Mouse (Mus musculus) macrophage (primary cell): ENCODE data around the gene Nxpe4. TPM values are rescaled to one million over a fixed set of nuclear protein-coding genes. Genes with fewer than 3 reads are reported as not detected.
"Not testable (repeated sequence)": the region's sequence is repeated elsewhere in the genome, so short reads cannot be mapped to it uniquely, and the experiment has no call there.

Experiments
- H3K27ac ChIP-seq: fragments of 350-480 bp; formaldehyde crosslinking; 2 replicates; pipeline ENCODE4 v1.9.0; 2021
- H3K36me3 ChIP-seq: fragments of 350-480 bp; formaldehyde crosslinking; 2 replicates; pipeline ENCODE4 v1.9.0; 2021; ENCODE audit errors: inconsistent target
- H3K4me3 ChIP-seq: fragments of 350-480 bp; formaldehyde crosslinking; 2 replicates; pipeline ENCODE4 v1.9.0; 2021; ENCODE audit errors: inconsistent target
- H3K79me2 ChIP-seq: fragments of 350-480 bp; formaldehyde crosslinking; 2 replicates; pipeline ENCODE4 v1.9.0; 2021; ENCODE audit errors: inconsistent target
- WGBS: methylation state at CpG from one replicate; pipeline ENCODE4 v1.1.7; 2026; ENCODE audit warnings: inconsistent platforms; ENCODE audit not compliant: missing documents; 5-methylcytosine and 5-hydroxymethylcytosine counted together
- polyA plus RNA-seq: library from polyadenylated mRNA; stranded (reverse); fragments of 250-400 nt; gene quantifications from 3 replicates; pipeline ENCODE4 v1.2.4, GENCODE M21; 2018; ENCODE audit warnings: inconsistent platforms
- total RNA-seq, 78 experiments: library from RNA; depleted of rRNA; stranded (reverse); fragments of 250-400 nt; gene quantifications; 1 replicate in 9 of 78; 2 replicates in 24 of 78; 3 replicates in 43 of 78; 4 replicates in 2 of 78; pipeline ENCODE4 v1.2.4; 2018; ENCODE audit warnings: inconsistent platforms in 56 of 78

Gene Nxpe4
- total RNA-seq (2018; cell fraction: chromatin; rRNA removed): 1 to 10 TPM in 16 of 26 experiments, under 1 TPM in 9, not detected in 1; 0.47 to 3.7 (median 1.7) TPM
- total RNA-seq (2018; cell fraction: cytosol; rRNA removed): 1 to 10 TPM in 23 of 26 experiments, under 1 TPM in 3; 0.76 to 4.0 (median 1.7) TPM
- total RNA-seq (2018; cell fraction: nucleus; rRNA removed): 1 to 10 TPM in 24 of 26 experiments, under 1 TPM in 2; 0.38 to 8.3 (median 3.2) TPM
- polyA plus RNA-seq: 0.57 to 3.1 TPM (median 1.6 TPM) in 3 replicates

DNA sequence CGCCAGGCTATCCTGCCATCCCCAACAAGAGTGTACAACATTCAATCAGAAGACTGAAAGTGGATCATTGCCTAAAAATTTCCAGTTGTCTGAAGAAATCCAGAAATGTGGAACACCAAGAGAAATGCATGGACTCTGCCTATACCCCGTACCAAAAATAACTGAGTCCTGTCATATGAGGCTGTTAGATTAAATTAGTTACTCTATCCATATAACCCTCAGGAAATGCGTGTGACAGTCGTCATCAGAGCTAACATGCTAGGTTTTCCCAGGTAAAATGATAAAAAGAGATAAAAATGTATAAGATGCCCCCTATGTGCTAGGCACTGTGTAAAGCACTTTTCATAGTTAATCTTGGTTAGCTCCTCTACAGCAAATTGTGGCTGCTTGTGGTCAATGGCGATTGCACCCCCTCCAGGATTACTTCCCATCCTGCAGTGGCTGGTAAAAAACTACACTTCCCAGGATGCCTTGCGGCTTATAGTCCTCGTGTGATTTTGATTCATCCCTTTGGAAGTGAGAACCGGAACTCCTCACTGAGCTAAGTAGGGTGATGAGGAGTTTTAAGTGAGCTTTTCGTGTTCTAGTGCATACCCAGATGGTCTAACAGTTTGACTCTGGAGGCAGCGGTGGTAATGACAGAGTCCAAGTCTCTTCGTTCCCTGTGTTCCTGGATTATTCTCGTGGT is at the start of gene Nxpe4:
TSS of gene Nxpe4 (plus strand) at position 519 of the 688 bp plus-strand sequence.
- H3K79me2 ChIP-seq: no peaks in the 10 kb centered on the region
- H3K36me3 ChIP-seq: no peaks in the 10 kb centered on the region
- peak within 1 kb of the TSS; percentile 24 for H3K4me3 ChIP-seq
- H3K27ac ChIP-seq: no peak within 1 kb of the TSS
- 36% methylated on average over 12 of the region's 12 CpGs for WGBS

DNA sequence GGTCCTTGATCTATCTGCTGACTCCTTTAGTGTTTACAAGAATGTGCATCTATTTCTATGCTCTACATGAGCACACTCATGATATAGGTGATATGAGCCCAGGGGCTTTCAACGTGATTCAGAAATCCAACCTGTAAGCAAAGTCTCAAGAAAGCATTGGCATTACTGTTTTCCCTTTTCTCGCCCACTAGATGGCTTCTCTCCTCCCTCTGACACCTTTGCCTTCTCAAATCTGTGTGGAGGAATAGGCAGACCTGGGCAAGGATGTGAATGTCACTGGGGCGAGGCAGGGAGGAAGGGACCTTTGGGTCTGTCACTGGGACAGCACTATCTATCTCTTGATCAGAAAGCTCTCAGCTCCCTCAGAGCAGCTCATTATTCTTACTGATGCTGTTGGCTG is 35.0 kb upstream of the Nxpe4 start:
- Histone ChIP-seq H3K79me2 (no peaks in the 10 kb centered on the region), H3K27ac (no peak overlapping the region), H3K36me3 (no peaks in the 10 kb centered on the region), H3K4me3 (no peak overlapping the region)
- WGBS: 36% methylated on average over 3 of the region's 3 CpGs

DNA sequence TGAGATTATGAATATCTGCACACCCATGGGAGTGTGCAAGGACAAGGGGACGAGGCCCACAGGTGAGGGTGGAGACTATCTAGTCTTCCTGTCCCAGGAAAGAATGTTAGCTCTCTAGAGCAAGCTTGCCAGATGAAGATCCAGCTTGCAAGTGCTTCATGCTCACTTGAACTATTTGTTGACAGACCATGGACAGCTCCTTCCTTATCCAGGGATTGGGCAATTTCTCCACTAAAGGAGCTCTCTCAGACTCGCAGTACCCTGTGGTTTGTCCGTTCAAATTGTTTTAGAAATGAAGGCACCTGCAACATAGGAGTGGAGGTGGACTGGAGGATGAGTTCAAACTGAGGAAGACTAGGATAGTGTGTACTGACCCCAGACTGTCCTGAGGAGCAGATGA is 24.3 kb upstream of the Nxpe4 start:
- H3K36me3 ChIP-seq: no peaks in the 10 kb centered on the region
- 20% methylated on average over 3 of the region's 3 CpGs for WGBS
- H3K4me3 ChIP-seq: no peak overlapping the region
- H3K79me2 ChIP-seq: no peaks in the 10 kb centered on the region
- H3K27ac ChIP-seq: no peak overlapping the region

DNA sequence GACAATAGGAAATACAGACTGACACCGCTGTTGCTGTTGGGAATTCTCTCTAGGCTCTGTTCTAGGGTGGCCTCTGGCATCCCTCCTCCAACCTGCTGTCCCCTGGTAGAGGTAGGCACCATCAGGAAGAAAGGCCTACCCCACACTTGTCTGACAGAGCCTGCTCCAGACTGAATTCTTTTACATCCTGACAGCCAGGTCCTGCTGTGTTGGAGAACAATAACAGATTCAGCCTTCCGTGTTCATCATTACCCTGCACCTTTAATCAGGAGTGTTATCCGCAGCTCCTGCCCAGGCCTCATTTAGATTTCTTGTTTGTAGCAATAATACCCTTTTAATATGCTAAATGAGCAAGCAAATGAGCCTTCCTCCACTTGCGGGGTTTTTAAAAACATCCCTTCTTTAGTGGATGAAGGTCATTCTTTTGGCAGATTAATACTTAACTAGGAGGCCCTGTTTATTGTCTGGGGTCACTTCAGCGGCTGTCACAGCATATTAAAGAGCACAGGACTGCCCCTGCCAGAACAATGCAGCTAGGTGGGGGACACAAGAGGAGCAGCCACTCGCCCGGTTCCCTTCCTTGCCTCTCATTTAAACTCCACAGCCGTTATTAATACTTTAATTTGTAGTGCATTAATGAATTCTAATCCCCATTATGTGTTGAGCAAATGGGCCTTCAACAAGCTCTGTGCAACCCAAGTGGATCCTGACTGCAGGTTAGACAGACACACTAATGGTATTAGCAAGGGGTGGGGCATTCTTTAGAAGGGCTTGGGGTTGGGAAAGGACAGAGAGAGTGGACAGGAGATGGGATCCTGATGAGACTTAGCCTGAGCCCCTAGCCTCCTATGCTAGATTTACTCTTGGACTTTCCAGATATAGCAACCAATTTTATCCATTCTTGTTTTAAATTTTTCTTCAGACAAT is 21.1 kb upstream of the Nxpe4 start:
- 62% methylated on average over 8 of the region's 8 CpGs for WGBS
- Histone ChIP-seq H3K36me3 (no peaks in the 10 kb centered on the region), H3K27ac (no peak overlapping the region)

DNA sequence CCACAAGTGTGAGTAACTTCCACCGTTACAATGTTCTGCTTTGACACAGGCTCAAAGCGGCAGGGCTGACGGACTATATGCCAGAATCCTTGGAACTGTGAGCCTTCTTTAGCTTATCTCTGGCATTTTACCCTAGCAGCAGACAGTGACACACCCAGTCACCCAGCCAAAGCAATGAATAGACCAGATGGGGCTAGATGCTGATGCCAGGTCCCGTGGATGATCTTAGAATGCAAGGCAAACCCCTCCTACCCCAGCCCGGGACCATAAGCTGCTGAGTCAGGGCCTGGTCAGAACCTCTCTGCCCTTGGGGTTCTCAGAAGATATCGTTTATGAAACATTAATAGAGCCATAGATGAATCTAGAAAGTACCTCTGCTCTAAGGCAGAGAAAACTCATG is 19.2 kb upstream of the Nxpe4 start:
- WGBS: 82% methylated on average over 6 of the region's 6 CpGs

More for the DNA sequence above, 21.1 kb upstream of the Nxpe4 start:
- H3K79me2 ChIP-seq: no peaks in the 10 kb centered on the region
- H3K4me3 ChIP-seq: no peak overlapping the region

DNA sequence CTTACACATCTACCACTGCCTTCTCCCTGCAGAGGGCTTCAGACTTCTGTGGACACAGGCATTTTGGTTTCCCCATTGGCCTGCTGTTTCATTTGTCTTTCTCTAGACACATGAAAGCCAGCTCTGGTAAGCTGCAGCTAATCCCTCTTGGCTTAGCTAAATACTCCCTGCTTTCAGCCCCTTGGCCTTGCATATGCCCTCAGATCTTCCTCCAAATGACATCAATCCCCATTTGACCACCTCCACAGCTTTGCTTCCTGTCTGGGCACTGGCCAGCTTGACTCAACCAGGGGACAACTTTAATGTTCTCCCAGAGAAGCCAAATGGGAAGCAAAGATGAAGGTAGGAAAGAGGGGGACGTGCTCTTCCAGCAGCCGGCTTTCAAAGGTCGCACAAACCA is 15.1 kb upstream of the Nxpe4 start:
- Histone ChIP-seq H3K36me3 (no peaks in the 10 kb centered on the region), H3K27ac (no peak overlapping the region), H3K4me3 (no peak overlapping the region), H3K79me2 (no peaks in the 10 kb centered on the region)
- WGBS: 84% methylated on average over 3 of the region's 3 CpGs

More for the DNA sequence above, 19.2 kb upstream of the Nxpe4 start:
- Histone ChIP-seq H3K79me2 (no peaks in the 10 kb centered on the region), H3K4me3 (no peak overlapping the region), H3K27ac (no peak overlapping the region), H3K36me3 (no peaks in the 10 kb centered on the region)

DNA sequence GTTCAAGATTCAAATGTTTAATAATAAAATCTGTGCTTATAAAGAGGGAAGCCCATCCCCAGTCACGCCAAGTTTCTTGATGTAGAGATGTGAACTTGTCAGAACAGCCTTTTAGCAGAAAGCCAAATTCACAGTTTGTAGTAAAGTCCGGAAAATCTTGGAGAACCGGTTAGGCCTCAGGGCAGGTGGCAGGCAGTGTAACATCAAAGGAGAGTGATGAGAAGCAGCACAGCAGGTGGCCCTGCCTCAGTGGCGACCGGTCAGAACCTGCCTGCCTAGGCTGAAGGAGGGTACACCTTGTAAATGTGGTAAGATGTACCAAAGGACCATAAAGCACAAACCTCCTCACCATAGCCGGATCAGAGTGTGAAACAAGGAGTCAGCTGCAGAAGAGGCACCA is 4.7 kb downstream of the Nxpe4 start:
- not testable (repeated sequence) for H3K79me2 ChIP-seq

DNA sequence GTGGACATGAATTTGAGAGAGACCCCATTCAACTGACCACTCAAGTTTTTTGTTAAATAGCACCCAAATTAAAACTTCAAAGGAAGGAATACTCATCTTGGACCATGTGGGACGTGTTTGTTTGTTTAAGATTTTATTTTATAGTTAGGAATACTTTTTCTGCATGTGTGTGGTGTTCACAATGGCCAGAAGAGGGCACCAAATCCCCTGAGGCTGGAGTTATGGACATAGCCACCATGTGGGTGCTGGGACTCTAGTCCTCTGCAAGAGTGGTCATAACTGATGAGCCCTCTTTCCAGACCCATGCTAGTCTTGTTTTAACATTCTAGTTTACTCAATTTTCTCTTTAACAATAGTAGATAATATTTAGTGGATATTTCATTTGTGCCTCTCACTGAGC is 14.9 kb downstream of the Nxpe4 start:
- no peaks in the 10 kb centered on the region for H3K79me2 ChIP-seq
- WGBS: 42% methylated on average over 1 of the region's 1 CpGs
- no peaks in the 10 kb centered on the region for H3K36me3 ChIP-seq
- H3K4me3 ChIP-seq: no peak overlapping the region
- H3K27ac ChIP-seq: no peak overlapping the region

More for the DNA sequence above, 4.7 kb downstream of the Nxpe4 start:
- H3K4me3 ChIP-seq, H3K27ac ChIP-seq, H3K36me3 ChIP-seq: not testable (repeated sequence)
- 87% methylated on average over 6 of the region's 6 CpGs for WGBS

DNA sequence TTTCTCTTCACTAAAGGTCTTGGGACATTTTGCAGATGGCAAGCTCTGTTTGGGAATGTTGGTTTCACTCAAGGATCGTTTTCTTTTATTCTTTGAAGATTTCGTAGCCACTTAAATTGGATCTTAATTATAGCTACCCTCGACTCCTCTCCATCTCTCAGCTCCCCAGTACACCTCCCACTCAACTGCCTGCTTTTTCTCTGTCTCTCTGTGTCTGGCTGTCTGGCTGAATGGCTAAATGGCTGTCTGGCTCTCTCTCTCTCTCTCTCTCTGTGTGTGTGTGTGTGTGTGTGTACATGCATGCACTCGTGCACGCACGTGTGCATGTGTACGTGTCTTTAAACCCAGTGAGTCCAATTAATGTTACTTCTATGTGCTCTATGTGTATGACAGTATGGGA is 19.5 kb downstream of the Nxpe4 start:
- H3K4me3 ChIP-seq: no peak overlapping the region
- H3K27ac ChIP-seq: no peak overlapping the region
- H3K79me2 ChIP-seq: no peaks in the 10 kb centered on the region
- no peaks in the 10 kb centered on the region for H3K36me3 ChIP-seq
- WGBS: 87% methylated on average over 7 of the region's 7 CpGs

DNA sequence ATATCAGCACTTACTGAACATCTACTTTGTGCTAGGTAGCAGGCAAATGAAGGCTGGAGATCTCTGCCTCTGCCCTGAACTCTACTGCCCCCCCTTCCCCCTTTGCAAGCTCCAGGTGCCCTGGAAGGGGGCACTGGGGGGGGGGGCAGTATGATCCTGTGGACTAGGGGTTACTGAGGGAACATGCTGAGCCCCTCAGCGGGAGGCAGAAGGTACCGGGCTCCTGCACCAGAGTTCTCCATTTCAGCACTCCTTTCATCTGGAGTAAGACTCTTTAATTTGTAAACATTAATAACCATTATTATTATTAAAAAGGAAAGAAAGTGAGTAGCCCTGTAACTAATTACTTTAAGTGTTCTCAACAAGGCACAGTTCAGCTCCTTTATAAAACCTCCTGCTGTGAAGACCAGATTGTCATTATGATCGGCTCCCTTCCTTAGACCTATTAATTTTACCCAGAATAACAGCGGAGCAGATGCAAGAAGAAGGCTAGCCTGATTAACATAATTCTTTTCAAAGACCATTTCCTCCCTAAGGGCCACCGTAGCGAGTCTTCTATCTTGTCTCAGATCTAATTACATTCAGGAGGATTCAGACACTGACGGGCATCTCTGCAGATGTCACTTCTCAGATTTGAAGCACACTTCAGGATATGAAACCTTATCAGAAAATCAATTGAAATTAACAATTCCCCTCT is 21.0 kb downstream of the Nxpe4 start:
- Histone ChIP-seq H3K36me3 (no peaks in the 10 kb centered on the region), H3K27ac (no peak overlapping the region), H3K79me2 (no peaks in the 10 kb centered on the region), H3K4me3 (no peak overlapping the region)
- WGBS: 85% methylated on average over 7 of the region's 7 CpGs

DNA sequence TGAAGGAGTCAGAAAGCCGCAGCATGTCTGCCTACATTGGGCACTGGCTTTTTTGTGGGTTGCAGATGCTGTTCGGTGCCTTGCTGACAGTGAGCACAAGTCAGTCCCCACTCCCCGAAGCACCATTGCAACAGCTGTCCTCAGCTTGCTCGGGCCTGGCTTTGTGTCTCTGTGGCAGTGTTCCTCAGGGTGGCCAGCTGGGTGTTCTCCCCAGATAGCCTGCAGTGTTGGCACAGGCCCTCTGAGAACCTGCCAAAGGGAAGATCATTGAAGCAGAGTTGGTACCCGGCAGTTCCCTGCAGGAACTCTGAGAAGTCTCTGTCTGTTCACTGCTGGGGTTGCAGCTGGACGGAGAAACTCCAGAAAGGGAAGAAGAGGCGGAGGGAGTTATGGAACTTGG is 22.5 kb downstream of the Nxpe4 start:
- H3K27ac ChIP-seq: no peak overlapping the region
- no peaks in the 10 kb centered on the region for H3K36me3 ChIP-seq
- no peak overlapping the region for H3K4me3 ChIP-seq
- no peaks in the 10 kb centered on the region for H3K79me2 ChIP-seq
- WGBS: 94% methylated on average over 6 of the region's 7 CpGs

DNA sequence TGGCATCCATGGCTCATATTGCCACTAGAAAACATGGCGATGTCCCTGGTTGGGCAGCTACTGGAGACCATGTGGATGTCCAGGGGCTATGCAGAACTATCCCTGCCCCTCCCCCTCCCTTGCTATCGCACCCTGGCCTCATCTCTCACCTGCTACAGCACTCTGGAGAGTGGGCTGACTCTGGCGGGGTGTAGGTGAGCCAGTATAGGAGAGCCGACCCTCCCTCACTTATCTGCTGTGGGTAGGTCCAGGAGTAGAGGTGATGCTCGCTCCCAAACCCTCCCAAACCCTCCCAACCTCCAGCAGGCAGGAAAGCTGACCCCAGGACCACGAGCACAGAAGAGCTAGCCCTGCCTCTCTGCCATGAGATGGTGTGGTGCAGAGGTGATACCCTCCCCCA is 27.0 kb downstream of the Nxpe4 start:
- no peak overlapping the region for H3K27ac ChIP-seq
- H3K4me3 ChIP-seq: no peak overlapping the region
- no peaks in the 10 kb centered on the region for H3K36me3 ChIP-seq
- WGBS: 81% methylated on average over 6 of the region's 6 CpGs
- H3K79me2 ChIP-seq: no peaks in the 10 kb centered on the region

DNA sequence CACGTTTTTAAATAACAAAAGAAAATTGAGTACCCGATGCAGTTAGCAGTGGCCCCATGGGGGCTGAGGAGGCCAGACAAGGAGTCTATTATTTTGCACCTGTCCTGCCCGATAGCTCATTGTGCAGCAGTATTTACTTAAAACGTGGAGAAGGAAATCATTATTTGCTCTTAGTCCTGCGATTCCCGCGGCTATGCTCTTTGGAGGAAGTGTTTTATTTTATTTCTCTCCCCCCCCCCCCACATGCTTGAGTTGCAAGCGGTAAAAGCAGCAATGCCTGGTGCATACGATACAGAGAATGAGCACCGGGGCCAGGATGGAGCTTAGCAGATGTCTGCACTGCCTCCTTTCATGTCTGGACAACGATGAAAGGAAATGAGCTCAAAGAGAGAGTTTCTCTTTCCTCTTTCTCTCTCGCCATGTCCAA is 35.6 kb downstream of the Nxpe4 start:
- no peaks in the 10 kb centered on the region for H3K79me2 ChIP-seq
- 85% methylated on average over 12 of the region's 12 CpGs for WGBS
- no peak overlapping the region for H3K4me3 ChIP-seq
- H3K27ac ChIP-seq: no peak overlapping the region
- no peaks in the 10 kb centered on the region for H3K36me3 ChIP-seq

DNA sequence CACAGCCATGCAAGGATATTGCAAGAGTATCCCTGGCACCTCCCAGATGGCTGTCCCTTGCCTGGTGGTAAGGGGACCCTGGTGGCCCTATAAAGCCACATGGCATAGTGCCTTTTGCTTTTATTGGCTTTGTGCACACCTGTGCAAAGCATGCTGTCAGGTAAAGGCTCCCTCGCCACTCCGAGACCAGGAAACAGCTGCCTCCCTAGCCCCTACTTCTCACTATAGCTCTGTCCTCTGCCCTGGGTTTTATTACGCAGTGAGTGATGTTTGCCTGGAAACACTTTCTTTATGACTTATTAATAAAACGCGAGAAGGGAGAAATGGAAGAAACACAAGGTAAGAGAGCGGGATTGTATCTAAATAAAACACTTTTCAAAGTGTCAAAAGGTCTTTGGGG is 49.1 kb downstream of the Nxpe4 start:
- Histone ChIP-seq H3K79me2 (no peaks in the 10 kb centered on the region), H3K36me3 (no peaks in the 10 kb centered on the region), H3K4me3 (no peak overlapping the region), H3K27ac (no peak overlapping the region)
- 81% methylated on average over 6 of the region's 6 CpGs for WGBS
